Mouse (Mus musculus) heart, postnatal 0 days (tissue): ENCODE results near the gene Dab1.

Experiments
- CTCF ChIP-seq: IDR thresholded peaks from 2 replicates; pipeline ENCODE4 v1.5.1; 2016; ENCODE audit warnings: antibody characterized with exemption, control low read depth, low read depth
- EP300 ChIP-seq: IDR thresholded peaks from 2 replicates; pipeline ENCODE4 v1.6.1; 2016; ENCODE audit warnings: antibody characterized with exemption, low read depth

DNA sequence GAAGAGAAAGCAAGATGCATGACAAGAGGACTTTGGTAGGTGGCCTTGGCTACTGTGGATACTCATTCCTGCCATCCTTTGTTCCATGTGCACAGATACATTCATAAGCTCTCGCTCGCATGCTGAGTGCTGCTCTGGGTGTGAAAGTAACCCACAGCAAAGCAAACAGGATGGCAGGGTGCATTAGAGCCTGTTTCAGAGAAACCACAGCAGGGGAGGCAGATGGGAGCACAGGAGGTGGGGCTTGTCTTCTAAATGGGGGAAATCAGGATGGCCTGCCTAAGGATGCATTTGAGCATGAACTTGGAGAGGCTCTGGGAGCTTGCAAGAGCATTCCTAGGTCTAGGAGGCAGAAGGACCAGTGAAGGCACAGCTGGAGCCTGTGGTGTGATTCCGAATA is 820.5 kb downstream of the Dab1 start:
- TF ChIP-seq CTCF (no peak), EP300 (no peak)
